Mouse (Mus musculus): ENCODE data around the gene Gm4131. TPM values are rescaled to one million over a fixed set of nuclear protein-coding genes. Genes with fewer than 3 reads are reported as not detected.

Gm4131 gene
- polyA plus RNA-seq, 2 experiments: not detected

DNA sequence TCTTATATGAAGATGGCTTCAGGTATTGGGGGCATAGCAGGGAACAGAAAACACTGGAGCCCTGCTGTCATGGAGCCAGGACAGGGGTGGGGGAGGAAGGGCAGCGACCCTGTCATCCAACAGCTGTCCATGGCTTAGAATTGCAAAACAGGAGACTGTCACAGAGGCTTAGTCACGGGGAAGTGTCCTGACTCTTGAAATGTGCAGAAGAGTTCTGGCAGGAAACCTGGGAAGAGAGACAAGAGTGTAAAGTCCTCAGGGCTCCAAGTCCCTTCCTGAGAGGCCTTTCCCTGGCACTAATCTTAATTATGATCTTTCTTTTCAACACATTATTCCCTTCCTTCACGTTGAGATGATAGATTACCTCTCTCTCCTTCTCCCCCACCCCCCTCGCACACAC, 16.6 kb downstream of the Gm4131 start:
- DNase-seq (ENCODE audit: low spot score) (no peak), ATAC-seq (ENCODE audit: low FRiP score, low read depth) (no peak)
- Histone ChIP-seq H3K4me1 (ENCODE audit: control insufficient read depth, insufficient read depth, low read length) (no peaks in the 10 kb centered on the region), H3K9me3 (ENCODE audit: control insufficient read depth, low read length) (no peaks in the 10 kb centered on the region), H3K9ac (ENCODE audit: low read depth, low read length, severe bottlenecking) (no peak overlapping the region), H3K4me2 (replicated peaks; ENCODE audit: low read depth, low read length, severe bottlenecking) (no peak overlapping the region), H3K27me3 (ENCODE audit: control insufficient read depth, insufficient read depth, low read length) (peaks cover 7% of the 10 kb centered on the region; the same call in 1 of the 2 replicates), H3K36me3 (ENCODE audit: control insufficient read depth, insufficient read depth, low read length) (no peaks in the 10 kb centered on the region), H3K4me3 (replicated peaks; ENCODE audit: low read length) (no peak overlapping the region), H3K27ac (replicated peaks; ENCODE audit: low read depth, low read length) (no peak overlapping the region)
- 45% methylated on average over 4 of the region's 4 CpGs for WGBS
- TF ChIP-seq POLR2A (IDR thresholded peaks at IDR 0.05; ENCODE audit: borderline replicate concordance, extremely low read depth, insufficient read depth, insufficient read length): no peak

DNA sequence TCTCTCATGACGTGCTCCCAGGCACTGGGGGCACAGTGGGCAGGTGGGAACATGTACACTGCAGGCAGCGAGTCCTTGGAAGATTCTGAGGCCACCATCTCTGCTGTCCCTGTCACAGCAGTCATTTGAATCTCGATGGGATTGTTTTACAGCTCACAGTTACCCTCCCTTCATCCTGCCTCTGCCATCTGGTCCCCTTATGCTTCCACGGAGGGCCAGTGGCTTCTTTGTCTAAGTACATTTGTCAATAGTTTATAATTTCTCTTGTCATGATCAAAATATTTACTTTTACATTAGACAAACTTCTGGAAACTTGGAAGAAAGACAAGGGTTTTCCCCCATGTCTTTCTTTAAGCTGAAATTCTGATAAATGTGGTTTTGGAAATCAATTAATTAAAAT, 20.0 kb downstream of the Gm4131 start:
- Histone ChIP-seq H3K9ac (ENCODE audit: low read depth, low read length, severe bottlenecking) (no peak overlapping the region), H3K27ac (replicated peaks; ENCODE audit: low read depth, low read length) (no peak overlapping the region), H3K4me1 (ENCODE audit: control insufficient read depth, insufficient read depth, low read length) (no peaks in the 10 kb centered on the region), H3K4me2 (replicated peaks; ENCODE audit: low read depth, low read length, severe bottlenecking) (no peak overlapping the region), H3K4me3 (replicated peaks; ENCODE audit: low read length) (no peak overlapping the region), H3K27me3 (ENCODE audit: control insufficient read depth, insufficient read depth, low read length) (no peaks in the 10 kb centered on the region), H3K36me3 (ENCODE audit: control insufficient read depth, insufficient read depth, low read length) (no peaks in the 10 kb centered on the region), H3K9me3 (ENCODE audit: control insufficient read depth, low read length) (no peaks in the 10 kb centered on the region)
- no peak for TF ChIP-seq POLR2A (IDR thresholded peaks at IDR 0.05; ENCODE audit: borderline replicate concordance, extremely low read depth, insufficient read depth, insufficient read length)
- DNase-seq (ENCODE audit: low spot score): no peak
- 32% methylated on average over 4 of the region's 4 CpGs for WGBS
- no peak for ATAC-seq (ENCODE audit: low FRiP score, low read depth)

DNA sequence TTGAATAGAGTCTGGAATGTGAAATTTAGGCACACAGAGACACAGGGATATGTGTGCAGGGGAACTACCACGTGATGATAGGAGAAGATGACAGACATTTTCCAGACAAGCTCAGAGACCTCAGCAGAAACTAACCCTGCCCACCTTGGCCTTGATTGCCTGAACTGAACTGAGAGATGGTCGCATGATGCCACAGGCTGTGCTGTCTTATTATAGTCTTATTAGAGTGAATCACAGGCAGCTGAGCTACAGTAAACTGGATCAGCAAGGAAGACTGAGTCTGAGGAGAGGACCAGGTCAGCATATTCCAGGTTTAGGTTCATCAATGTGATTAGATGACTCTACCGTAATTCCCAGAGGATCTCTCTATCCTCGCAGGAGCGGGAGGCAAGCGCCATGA, 20.4 kb downstream of the Gm4131 start:
- Histone ChIP-seq H3K36me3 (ENCODE audit: control insufficient read depth, insufficient read depth, low read length) (no peaks in the 10 kb centered on the region), H3K4me1 (ENCODE audit: control insufficient read depth, insufficient read depth, low read length) (no peaks in the 10 kb centered on the region), H3K4me2 (replicated peaks; ENCODE audit: low read depth, low read length, severe bottlenecking) (no peak overlapping the region), H3K9ac (ENCODE audit: low read depth, low read length, severe bottlenecking) (no peak overlapping the region), H3K9me3 (ENCODE audit: control insufficient read depth, low read length) (no peaks in the 10 kb centered on the region), H3K27ac (replicated peaks; ENCODE audit: low read depth, low read length) (no peak overlapping the region), H3K4me3 (replicated peaks; ENCODE audit: low read length) (no peak overlapping the region), H3K27me3 (ENCODE audit: control insufficient read depth, insufficient read depth, low read length) (no peaks in the 10 kb centered on the region)
- ATAC-seq (ENCODE audit: low FRiP score, low read depth): no peak
- WGBS: 84% methylated on average over 6 of the region's 6 CpGs
- TF ChIP-seq POLR2A (IDR thresholded peaks at IDR 0.05; ENCODE audit: borderline replicate concordance, extremely low read depth, insufficient read depth, insufficient read length): no peak
- no peak for DNase-seq (ENCODE audit: low spot score)

DNA sequence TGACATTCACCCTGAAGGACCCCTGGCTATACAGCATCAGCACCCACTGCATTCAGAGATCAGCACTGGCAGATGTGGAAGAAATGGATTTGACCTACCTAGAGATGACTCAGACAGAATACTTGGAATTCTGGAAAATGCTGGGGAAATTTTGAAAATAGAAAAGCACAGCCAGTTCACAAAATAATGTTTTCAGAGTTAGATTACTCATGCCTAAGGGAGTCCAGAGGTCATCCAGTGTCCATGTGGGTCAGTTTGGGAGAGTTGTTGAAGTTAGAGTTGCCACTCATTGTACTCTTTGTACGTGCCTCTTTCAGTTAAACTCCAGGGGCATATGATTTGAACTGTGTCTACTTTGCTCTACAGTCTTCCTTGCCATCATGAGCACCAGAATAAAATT, 25.0 kb downstream of the Gm4131 start:
- H3K4me3 ChIP-seq (replicated peaks; ENCODE audit: low read length): no peak overlapping the region
- no peak overlapping the region for H3K4me2 ChIP-seq (replicated peaks; ENCODE audit: low read depth, low read length, severe bottlenecking)

DNA sequence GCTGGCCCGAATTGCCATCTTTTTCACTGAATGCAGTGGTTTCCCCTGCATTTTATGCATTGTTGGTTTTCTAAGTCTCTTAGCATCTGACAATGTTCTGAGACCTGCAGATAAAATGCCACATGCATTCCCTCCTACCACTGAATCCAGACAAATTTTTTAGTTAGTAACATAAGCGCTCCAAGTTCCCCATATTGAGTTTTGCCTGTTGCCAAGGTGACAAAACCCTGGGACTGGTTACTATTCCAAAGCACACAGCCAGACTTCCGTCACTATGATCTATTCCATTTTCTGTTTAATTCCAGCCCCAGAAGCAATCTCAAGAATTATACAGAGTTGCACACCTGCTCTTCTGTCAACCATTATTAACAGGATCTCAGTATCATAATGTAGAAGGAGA, 26.9 kb downstream of the Gm4131 start:
- Histone ChIP-seq H3K4me3 (replicated peaks; ENCODE audit: low read length) (no peak overlapping the region), H3K27me3 (ENCODE audit: control insufficient read depth, insufficient read depth, low read length) (no peaks in the 10 kb centered on the region), H3K9me3 (ENCODE audit: control insufficient read depth, low read length) (no peaks in the 10 kb centered on the region), H3K27ac (replicated peaks; ENCODE audit: low read depth, low read length) (no peak overlapping the region), H3K36me3 (ENCODE audit: control insufficient read depth, insufficient read depth, low read length) (no peaks in the 10 kb centered on the region), H3K4me1 (ENCODE audit: control insufficient read depth, insufficient read depth, low read length) (no peaks in the 10 kb centered on the region), H3K9ac (ENCODE audit: low read depth, low read length, severe bottlenecking) (no peak overlapping the region), H3K4me2 (replicated peaks; ENCODE audit: low read depth, low read length, severe bottlenecking) (no peak overlapping the region)
- ATAC-seq (ENCODE audit: low FRiP score, low read depth): no peak
- DNase-seq (ENCODE audit: low spot score): no peak
- no peak for TF ChIP-seq POLR2A (IDR thresholded peaks at IDR 0.05; ENCODE audit: borderline replicate concordance, extremely low read depth, insufficient read depth, insufficient read length)
- 72% methylated on average over 3 of the region's 3 CpGs for WGBS

More for the DNA sequence above, 25.0 kb downstream of the Gm4131 start:
- WGBS: 67% methylated on average over 1 of the region's 1 CpGs
- no peak overlapping the region for H3K27ac ChIP-seq (replicated peaks; ENCODE audit: low read depth, low read length)
- TF ChIP-seq POLR2A (IDR thresholded peaks at IDR 0.05; ENCODE audit: borderline replicate concordance, extremely low read depth, insufficient read depth, insufficient read length): no peak
- H3K36me3 ChIP-seq (ENCODE audit: control insufficient read depth, insufficient read depth, low read length): no peaks in the 10 kb centered on the region
- ATAC-seq (ENCODE audit: low FRiP score, low read depth) (no peak), DNase-seq (ENCODE audit: low spot score) (no peak)
- H3K9ac ChIP-seq (ENCODE audit: low read depth, low read length, severe bottlenecking): no peak overlapping the region
- H3K4me1 ChIP-seq (ENCODE audit: control insufficient read depth, insufficient read depth, low read length): no peaks in the 10 kb centered on the region
- H3K27me3 ChIP-seq (ENCODE audit: control insufficient read depth, insufficient read depth, low read length): no peaks in the 10 kb centered on the region
- no peaks in the 10 kb centered on the region for H3K9me3 ChIP-seq (ENCODE audit: control insufficient read depth, low read length)

DNA sequence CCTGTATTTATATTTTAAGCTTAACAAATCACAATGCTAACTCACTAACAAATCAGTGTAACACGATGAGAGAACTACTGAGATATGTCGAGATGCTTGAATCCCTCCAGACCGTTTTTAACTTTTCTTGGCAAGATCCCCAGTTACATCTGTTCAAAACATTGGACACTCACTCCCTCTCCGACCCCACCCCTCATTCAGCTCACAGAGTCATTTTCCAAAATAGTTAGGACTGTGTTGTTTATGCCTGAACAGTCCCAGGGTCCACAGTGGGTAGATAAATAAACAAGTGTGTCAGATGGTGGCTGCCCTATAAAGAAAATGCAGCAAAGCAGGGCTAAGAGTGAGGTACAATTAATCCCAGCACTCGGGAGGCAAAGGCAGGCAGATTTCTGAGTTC, 29.7 kb downstream of the Gm4131 start:
- Histone ChIP-seq H3K27me3 (ENCODE audit: control insufficient read depth, insufficient read depth, low read length) (no peaks in the 10 kb centered on the region), H3K4me2 (replicated peaks; ENCODE audit: low read depth, low read length, severe bottlenecking) (no peak overlapping the region), H3K9me3 (ENCODE audit: control insufficient read depth, low read length) (no peaks in the 10 kb centered on the region), H3K9ac (ENCODE audit: low read depth, low read length, severe bottlenecking) (no peak overlapping the region), H3K4me1 (ENCODE audit: control insufficient read depth, insufficient read depth, low read length) (no peaks in the 10 kb centered on the region), H3K27ac (replicated peaks; ENCODE audit: low read depth, low read length) (no peak overlapping the region), H3K36me3 (ENCODE audit: control insufficient read depth, insufficient read depth, low read length) (no peaks in the 10 kb centered on the region), H3K4me3 (replicated peaks; ENCODE audit: low read length) (no peak overlapping the region)
- ATAC-seq (ENCODE audit: low FRiP score, low read depth) (no peak), DNase-seq (ENCODE audit: low spot score) (peak; percentile 60)
- WGBS: 73% methylated on average over 5 of the region's 5 CpGs
- TF ChIP-seq POLR2A (IDR thresholded peaks at IDR 0.05; ENCODE audit: borderline replicate concordance, extremely low read depth, insufficient read depth, insufficient read length): no peak
